Mouse (Mus musculus): ENCODE results near the gene Acp5.

DNA sequence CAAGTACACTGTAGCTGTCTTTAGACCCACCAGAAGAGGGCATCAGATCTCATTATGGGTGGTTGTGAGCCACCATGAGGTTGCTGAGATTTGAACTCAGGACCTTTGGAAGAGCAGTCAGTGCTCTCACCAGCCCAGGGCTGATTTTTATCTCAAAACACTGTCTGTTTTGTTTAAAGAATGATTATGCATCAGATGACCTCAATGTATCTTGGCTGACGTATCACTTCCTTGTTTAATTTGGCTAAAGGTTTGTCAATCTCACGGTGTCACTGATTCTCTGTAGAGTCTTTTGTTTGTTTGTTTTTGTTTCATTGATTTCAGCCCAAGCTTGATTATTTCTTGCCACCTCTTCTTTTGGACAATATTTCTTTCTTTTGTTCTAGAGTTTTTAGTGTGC, 15.4 kb upstream of the Acp5 start:
- TF ChIP-seq CTCF (IDR thresholded peaks at IDR 0.05; ENCODE audit: low read depth) (no peak), EP300 (optimal IDR thresholded peaks at IDR 0.05) (no peak)

Measured in stomach, postnatal 0 days (tissue).